Mouse (Mus musculus): ENCODE data around the gene Ncf2. TPM values are rescaled to one million over a fixed set of nuclear protein-coding genes. Genes with fewer than 3 reads are reported as not detected.

Gene Ncf2
- polyA plus RNA-seq, 1 experiment from 2014 or later = 6.7 TPM

DNA sequence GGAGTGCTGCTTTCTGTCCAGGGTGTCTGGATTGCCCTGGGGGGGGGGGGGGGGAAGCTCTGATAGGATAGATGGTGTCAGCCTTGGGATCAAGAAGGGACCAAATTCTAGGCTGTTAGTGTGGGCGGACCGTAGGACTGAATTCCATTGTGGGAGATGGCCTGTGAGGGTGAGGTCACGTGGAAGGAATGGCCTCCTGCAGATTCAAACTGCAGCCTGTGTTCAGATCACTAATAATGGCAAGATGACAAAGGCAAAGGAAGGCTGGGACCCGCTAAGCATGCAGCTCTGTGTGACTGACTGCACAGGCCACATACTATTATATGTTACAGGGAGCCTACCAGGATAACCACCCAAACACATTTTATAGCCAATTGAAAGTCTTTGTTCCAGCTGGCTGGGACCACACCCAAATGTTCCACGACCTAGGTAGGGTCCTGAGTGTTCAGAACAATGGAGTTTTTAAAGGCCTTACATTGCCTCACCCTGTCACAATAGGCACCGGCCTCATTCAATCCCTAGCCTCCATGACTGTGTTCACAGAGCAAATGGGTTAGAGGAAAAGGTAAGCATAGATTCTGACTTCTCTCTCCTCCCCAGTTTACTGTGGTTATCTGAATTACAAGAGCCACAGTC is 6.4 kb upstream of the Ncf2 start:
- Histone ChIP-seq H3K36me3 (ENCODE audit: insufficient read depth, low read length) (no peaks in the 10 kb centered on the region), H3K9me3 (ENCODE audit: low read length) (no peaks in the 10 kb centered on the region), H3K4me2 (replicated peaks; ENCODE audit: low read depth, low read length) (no peak overlapping the region), H3K4me3 (ENCODE audit: low read length) (no peak overlapping the region), H3K27ac (ENCODE audit: low read length) (0 out of 2 replicates have a peak overlapping the region, but pooled peaks have one; percentile 7), H3K9ac (replicated peaks; ENCODE audit: low read length) (no peak overlapping the region), H3K4me1 (ENCODE audit: insufficient read depth, low read length) (peaks cover 16% of the 10 kb centered on the region), H3K27me3 (ENCODE audit: insufficient read depth, low read length) (no peaks in the 10 kb centered on the region)
- ATAC-seq (ENCODE audit: low FRiP score, low TSS enrichment) = no peak
- 59% methylated on average over 6 of the region's 6 CpGs for WGBS

DNA sequence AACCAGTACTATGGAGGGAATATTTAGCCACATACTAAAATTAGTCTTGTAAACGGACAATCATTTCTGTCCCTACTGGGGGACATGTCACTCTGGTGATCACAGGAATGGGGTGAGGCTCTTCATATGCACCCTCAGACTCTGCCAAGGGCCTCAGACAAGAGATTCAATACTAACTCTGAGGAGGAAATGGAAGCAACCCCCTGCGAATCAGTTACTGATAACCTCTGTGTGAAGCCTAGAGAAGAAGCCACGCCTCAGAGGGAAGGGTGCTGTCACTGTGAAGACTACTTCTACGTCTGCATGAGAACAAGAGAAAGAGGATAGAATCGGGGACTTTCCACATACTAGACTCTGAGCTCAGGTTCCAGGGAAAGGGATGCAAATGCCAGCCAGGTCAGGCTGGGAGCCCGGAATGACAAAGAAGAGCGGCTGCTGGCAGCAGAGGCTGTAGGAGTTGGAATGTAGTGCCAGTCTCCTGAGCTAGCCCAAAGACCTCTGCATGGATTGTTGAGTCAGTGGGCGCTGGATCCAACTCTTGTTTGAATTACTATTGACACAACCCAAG is 4.2 kb upstream of the Ncf2 start:
- Histone ChIP-seq H3K4me1 (ENCODE audit: insufficient read depth, low read length) (peaks cover 22% of the 10 kb centered on the region), H3K9ac (replicated peaks; ENCODE audit: low read length) (no peak overlapping the region), H3K27ac (ENCODE audit: low read length) (no peak overlapping the region), H3K27me3 (ENCODE audit: insufficient read depth, low read length) (no peaks in the 10 kb centered on the region), H3K4me3 (ENCODE audit: low read length) (no peak overlapping the region), H3K4me2 (replicated peaks; ENCODE audit: low read depth, low read length) (no peak overlapping the region), H3K36me3 (ENCODE audit: insufficient read depth, low read length) (no peaks in the 10 kb centered on the region), H3K9me3 (ENCODE audit: low read length) (no peaks in the 10 kb centered on the region)
- 74% methylated on average over 8 of the region's 8 CpGs for WGBS
- ATAC-seq (ENCODE audit: low FRiP score, low TSS enrichment) = no peak

DNA sequence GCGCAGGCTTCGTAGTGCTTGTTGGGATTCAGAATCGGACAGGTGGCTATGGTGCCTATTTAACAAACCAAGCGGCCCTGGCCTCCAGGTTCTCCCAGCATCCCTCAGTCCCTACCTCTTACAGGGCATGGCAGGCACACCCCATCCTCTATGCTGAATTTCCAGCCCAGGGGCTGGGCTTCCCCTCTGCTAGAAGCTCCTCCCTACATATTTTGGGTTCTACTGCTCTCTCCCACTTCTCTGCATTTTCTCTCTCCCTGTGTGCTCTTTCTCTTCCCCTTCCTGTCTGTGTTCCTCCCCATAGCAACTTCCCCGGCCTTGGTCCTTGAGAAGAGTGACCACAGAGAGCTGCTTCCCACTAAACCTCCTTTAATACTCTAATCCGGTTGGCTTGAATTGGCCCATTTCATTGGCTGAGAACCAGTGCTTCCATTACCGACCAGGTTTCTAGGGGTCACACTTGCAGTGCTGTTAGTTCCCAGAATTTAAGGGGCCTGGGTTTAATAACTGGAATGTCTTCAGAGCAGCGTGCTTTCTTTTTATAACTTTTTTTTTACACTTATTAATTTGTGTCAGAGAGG is 3.2 kb upstream of the Ncf2 start:
- WGBS = 81% methylated on average over 8 of the region's 8 CpGs
- no peak overlapping the region for H3K4me3 ChIP-seq (ENCODE audit: low read length)
- H3K4me2 ChIP-seq (replicated peaks; ENCODE audit: low read depth, low read length) = no peak overlapping the region
- no peaks in the 10 kb centered on the region for H3K27me3 ChIP-seq (ENCODE audit: insufficient read depth, low read length)
- H3K9me3 ChIP-seq (ENCODE audit: low read length) = no peaks in the 10 kb centered on the region
- no peaks in the 10 kb centered on the region for H3K36me3 ChIP-seq (ENCODE audit: insufficient read depth, low read length)
- peaks cover 14% of the 10 kb centered on the region for H3K4me1 ChIP-seq (ENCODE audit: insufficient read depth, low read length)
- H3K9ac ChIP-seq (replicated peaks; ENCODE audit: low read length) = no peak overlapping the region
- no peak for ATAC-seq (ENCODE audit: low FRiP score, low TSS enrichment)
- no peak overlapping the region for H3K27ac ChIP-seq (ENCODE audit: low read length)

DNA sequence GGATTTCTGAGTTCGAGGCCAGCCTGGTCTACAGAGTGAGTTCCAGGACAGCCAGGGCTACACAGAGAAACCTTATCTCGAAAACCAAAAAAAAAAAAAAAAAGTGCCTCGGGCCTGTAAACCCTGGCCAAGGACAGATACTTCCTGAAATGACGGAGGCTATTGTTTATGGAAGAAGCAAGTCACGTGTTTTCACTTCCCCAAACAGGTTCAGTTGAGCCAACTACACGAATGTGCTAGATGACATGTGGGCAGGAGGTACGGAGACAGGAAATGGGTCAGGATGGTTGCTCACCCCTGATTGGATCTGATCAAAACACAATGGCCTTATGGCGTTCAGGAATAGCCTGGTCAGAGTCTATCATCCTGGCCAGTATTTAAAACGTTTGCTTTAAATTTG is 1.9 kb upstream of the Ncf2 start:
- peak; percentile 13; the same call in 1 of the 2 replicates for ATAC-seq (ENCODE audit: low FRiP score, low TSS enrichment)
- no peaks in the 10 kb centered on the region for H3K36me3 ChIP-seq (ENCODE audit: insufficient read depth, low read length)
- WGBS = 63% methylated on average over 9 of the region's 9 CpGs
- H3K27ac ChIP-seq (ENCODE audit: low read length) = peak overlapping the region; percentile 58; the same call in 1 of the 2 replicates
- H3K4me1 ChIP-seq (ENCODE audit: insufficient read depth, low read length) = peaks cover 14% of the 10 kb centered on the region
- no peak overlapping the region for H3K4me2 ChIP-seq (replicated peaks; ENCODE audit: low read depth, low read length)
- no peak overlapping the region for H3K4me3 ChIP-seq (ENCODE audit: low read length)
- no peaks in the 10 kb centered on the region for H3K9me3 ChIP-seq (ENCODE audit: low read length)
- no peak overlapping the region for H3K9ac ChIP-seq (replicated peaks; ENCODE audit: low read length)
- no peaks in the 10 kb centered on the region for H3K27me3 ChIP-seq (ENCODE audit: insufficient read depth, low read length)

DNA sequence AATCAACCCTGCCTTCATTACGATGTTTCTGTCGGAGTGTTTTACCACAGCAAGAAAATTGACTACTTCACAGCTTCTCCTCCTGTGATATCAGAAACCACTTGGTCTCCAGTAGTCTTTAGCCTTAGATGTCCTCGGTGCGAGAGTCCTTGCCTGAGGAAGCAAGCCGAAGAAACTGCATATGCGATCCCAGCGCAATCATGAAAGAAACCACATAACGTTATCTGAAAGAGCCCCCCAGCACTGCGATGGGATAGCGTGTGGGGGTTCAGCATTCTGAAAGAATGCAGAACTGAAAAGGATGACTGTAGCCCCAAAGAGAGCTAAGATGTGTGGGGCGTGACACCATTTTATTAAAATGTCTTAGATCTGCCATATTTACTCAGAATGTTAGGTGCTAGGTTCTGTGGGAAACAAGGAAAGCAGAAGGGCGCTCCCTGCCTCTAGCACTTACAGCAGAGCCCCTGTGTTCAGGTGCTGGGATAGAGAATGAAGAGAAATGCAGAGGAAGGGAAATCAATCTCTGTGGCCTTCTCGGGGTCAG is 711 bp downstream of the Ncf2 start:
- Histone ChIP-seq H3K4me1 (ENCODE audit: insufficient read depth, low read length) (peaks cover 11% of the 10 kb centered on the region), H3K36me3 (ENCODE audit: insufficient read depth, low read length) (no peaks in the 10 kb centered on the region), H3K4me2 (replicated peaks; ENCODE audit: low read depth, low read length) (no peak overlapping the region), H3K9ac (replicated peaks; ENCODE audit: low read length) (no peak overlapping the region; the same call in 1 of the 2 replicates), H3K9me3 (ENCODE audit: low read length) (no peaks in the 10 kb centered on the region), H3K4me3 (ENCODE audit: low read length) (no peak overlapping the region), H3K27me3 (ENCODE audit: insufficient read depth, low read length) (no peaks in the 10 kb centered on the region), H3K27ac (ENCODE audit: low read length) (peak overlapping the region; percentile 31; the same call in 1 of the 2 replicates)
- ATAC-seq (ENCODE audit: low FRiP score, low TSS enrichment) = no peak
- WGBS = 70% methylated on average over 13 of the region's 13 CpGs

DNA sequence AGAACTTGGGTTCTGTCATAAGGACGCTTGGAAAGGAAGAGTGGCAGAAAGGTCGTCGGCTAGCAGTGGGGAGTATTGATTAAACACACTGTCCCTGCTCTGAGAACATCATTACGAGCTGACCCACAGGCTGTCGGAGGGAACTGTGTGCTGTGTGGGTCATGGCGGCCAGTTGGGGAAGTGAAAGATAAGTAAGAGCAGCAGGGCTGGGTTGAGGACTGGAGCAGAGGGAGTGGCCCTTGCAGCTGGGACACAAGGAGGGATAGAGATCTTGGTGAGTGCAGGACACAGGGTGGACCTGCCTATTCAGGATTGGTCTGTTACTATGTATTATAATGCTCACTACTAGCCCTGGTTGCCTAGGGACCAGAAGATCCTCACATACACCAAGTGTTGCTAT is 4.9 kb downstream of the Ncf2 start:
- H3K9me3 ChIP-seq (ENCODE audit: low read length) = no peaks in the 10 kb centered on the region
- H3K27ac ChIP-seq (ENCODE audit: low read length) = no peak overlapping the region
- H3K4me2 ChIP-seq (replicated peaks; ENCODE audit: low read depth, low read length) = no peak overlapping the region
- WGBS = 82% methylated on average over 6 of the region's 6 CpGs
- no peak for ATAC-seq (ENCODE audit: low FRiP score, low TSS enrichment)
- no peak overlapping the region for H3K9ac ChIP-seq (replicated peaks; ENCODE audit: low read length)
- no peaks in the 10 kb centered on the region for H3K36me3 ChIP-seq (ENCODE audit: insufficient read depth, low read length)
- no peak overlapping the region for H3K4me3 ChIP-seq (ENCODE audit: low read length)
- H3K4me1 ChIP-seq (ENCODE audit: insufficient read depth, low read length) = peaks cover 15% of the 10 kb centered on the region
- no peaks in the 10 kb centered on the region for H3K27me3 ChIP-seq (ENCODE audit: insufficient read depth, low read length)

DNA sequence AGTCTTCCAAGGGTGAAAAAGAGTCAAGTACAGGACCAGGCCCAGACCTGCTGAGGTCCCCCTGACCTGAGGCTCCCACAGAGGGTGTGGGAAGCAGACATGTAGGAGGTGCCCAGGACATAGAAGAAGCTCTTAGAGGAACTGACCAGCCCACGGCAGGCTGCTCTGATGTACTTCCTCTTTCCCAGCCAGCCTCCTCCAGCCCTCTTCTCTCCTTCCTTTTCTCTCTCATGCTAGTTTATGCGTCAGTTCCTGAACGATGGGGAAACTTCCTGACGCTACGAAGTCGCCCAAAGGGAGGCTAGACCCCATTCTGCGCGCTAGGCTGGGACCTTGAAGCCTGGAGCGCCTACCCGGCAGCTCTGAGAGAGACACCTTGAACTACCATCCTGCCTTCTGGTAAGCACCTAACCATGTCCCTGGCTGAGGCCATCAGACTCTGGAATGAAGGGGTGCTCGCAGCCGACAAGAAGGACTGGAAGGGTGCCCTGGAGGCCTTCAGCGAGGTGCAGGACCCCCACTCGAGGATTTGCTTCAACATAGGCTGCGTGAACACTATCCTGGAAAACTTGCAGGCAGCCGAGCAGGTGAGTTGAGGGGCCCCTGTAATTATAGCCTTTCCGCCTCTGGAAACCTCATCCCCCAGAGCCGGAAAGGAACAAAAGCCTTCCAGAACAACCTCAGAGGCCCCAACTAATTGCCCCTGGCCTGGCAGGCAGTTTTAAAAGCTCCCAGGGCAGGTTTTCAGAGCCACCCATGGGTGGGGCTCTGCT is 7.8 kb downstream of the Ncf2 start:
- H3K4me2 ChIP-seq (replicated peaks; ENCODE audit: low read depth, low read length) = no peak overlapping the region
- H3K9me3 ChIP-seq (ENCODE audit: low read length) = no peaks in the 10 kb centered on the region
- H3K4me3 ChIP-seq (ENCODE audit: low read length) = no peak overlapping the region
- no peaks in the 10 kb centered on the region for H3K36me3 ChIP-seq (ENCODE audit: insufficient read depth, low read length)
- peak; percentile 50; the same call in 1 of the 2 replicates for ATAC-seq (ENCODE audit: low FRiP score, low TSS enrichment)
- H3K4me1 ChIP-seq (ENCODE audit: insufficient read depth, low read length) = peaks cover 10% of the 10 kb centered on the region; the same call in 1 of the 2 replicates
- WGBS = 47% methylated on average over 18 of the region's 18 CpGs
- no peak overlapping the region for H3K9ac ChIP-seq (replicated peaks; ENCODE audit: low read length)
- no peaks in the 10 kb centered on the region for H3K27me3 ChIP-seq (ENCODE audit: insufficient read depth, low read length)
- H3K27ac ChIP-seq (ENCODE audit: low read length) = peak overlapping the region; percentile 16; the same call in 1 of the 2 replicates

DNA sequence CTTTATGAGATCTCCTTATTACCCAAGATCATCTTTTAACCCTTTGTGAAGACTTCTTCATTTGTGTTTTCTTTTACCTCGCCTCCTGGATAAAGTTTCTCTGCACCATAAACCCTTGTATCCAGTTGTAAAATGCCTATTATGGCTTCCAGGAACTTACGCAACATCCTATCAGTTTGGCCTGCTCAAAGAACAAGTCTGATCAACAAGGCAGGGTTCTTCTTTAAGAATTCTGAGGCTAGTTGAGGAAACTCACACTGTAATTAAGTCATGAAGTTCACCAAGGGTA is 8.3 kb downstream of the Ncf2 start:
- no peaks in the 10 kb centered on the region for H3K9me3 ChIP-seq (ENCODE audit: low read length)
- WGBS = 69% methylated on average over 2 of the region's 2 CpGs
- H3K27ac ChIP-seq (ENCODE audit: low read length) = peak overlapping the region; percentile 16; the same call in 1 of the 2 replicates

DNA sequence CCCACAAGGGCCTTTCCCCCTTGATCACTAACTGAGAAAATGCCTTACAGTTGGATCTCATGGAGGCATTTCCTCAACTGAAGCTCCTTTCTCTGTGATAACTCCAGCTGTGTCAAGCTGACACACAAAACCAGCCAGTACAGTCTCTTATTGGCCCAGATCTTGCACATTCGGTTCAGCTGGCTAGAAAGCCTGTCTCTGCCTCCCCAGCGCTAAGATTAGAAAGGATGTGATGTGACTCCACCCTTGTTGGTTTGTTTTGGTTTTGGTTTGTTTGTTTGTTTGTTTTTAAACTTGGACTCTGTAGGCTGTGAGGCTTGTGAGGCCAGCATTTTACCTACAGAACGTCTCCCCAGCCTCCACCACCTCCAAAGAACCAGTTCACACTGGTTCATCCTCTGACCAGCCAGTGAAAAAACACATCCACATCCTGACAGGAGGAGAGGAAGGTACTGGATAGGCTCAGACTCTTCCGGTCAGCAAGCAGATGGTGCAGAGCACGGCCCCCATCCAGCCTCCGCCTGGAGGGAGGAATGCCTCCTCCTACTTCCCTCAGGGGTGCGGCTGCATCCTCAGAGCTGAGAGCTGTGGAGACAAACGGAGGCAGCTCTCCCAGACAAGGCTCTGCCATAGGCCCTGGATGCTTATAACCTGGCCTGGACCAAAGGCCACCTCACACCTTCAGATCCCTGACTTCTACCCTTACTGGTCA is 9.7 kb downstream of the Ncf2 start:
- Histone ChIP-seq H3K9ac (replicated peaks; ENCODE audit: low read length) (no peak overlapping the region; the same call in 1 of the 2 replicates), H3K27ac (ENCODE audit: low read length) (peak overlapping the region; percentile 61; the same call in 1 of the 2 replicates), H3K4me1 (ENCODE audit: insufficient read depth, low read length) (peaks cover 10% of the 10 kb centered on the region; the same call in 1 of the 2 replicates), H3K4me2 (replicated peaks; ENCODE audit: low read depth, low read length) (peak overlapping the region; percentile 8; the same call in 1 of the 2 replicates), H3K27me3 (ENCODE audit: insufficient read depth, low read length) (no peaks in the 10 kb centered on the region), H3K4me3 (ENCODE audit: low read length) (no peak overlapping the region), H3K9me3 (ENCODE audit: low read length) (no peaks in the 10 kb centered on the region), H3K36me3 (ENCODE audit: insufficient read depth, low read length) (no peaks in the 10 kb centered on the region)
- WGBS = 24% methylated on average over 8 of the region's 8 CpGs
- ATAC-seq (ENCODE audit: low FRiP score, low TSS enrichment) = peak; percentile 85

More for the DNA sequence above, 8.3 kb downstream of the Ncf2 start:
- Histone ChIP-seq H3K9ac (replicated peaks; ENCODE audit: low read length) (no peak overlapping the region), H3K36me3 (ENCODE audit: insufficient read depth, low read length) (no peaks in the 10 kb centered on the region), H3K4me3 (ENCODE audit: low read length) (no peak overlapping the region), H3K4me2 (replicated peaks; ENCODE audit: low read depth, low read length) (no peak overlapping the region), H3K4me1 (ENCODE audit: insufficient read depth, low read length) (peaks cover 10% of the 10 kb centered on the region; the same call in 1 of the 2 replicates), H3K27me3 (ENCODE audit: insufficient read depth, low read length) (no peaks in the 10 kb centered on the region)
- ATAC-seq (ENCODE audit: low FRiP score, low TSS enrichment) = no peak

Data from kidney, embryonic 16.5 days (tissue).